Mouse (Mus musculus) adrenal gland, adult 2 months (tissue): ENCODE measurements around the gene Ehmt2. TPM values are rescaled to one million over a fixed set of nuclear protein-coding genes. Genes with fewer than 3 reads are reported as not detected.

Experiments
- DNase-seq: peaks from one replicate; pipeline ENCODE4 v3.0.0; 2021
- microRNA-seq, 2 experiments: library from miRNA; unstranded; fragments of <30 nt; microRNA quantifications; one replicate each; pipeline ENCODE4 v1.2.0; 2021
- polyA plus RNA-seq: library from polyadenylated mRNA; depleted of rRNA; stranded (reverse); fragments of >200 nt; gene quantifications from 2 replicates; pipeline ENCODE4 v1.2.3, GENCODE M21; 2012; rRNA removed
- total RNA-seq, 2 experiments: library from RNA; stranded (reverse); gene quantifications; 2 replicates each; pipeline ENCODE4 v1.2.3; 2021

Ehmt2 gene
- total and polyA plus RNA-seq, 3 experiments = 115 to 452 (median 131) TPM

- DNase-seq = no peak
Observed at GRCm38 (mm10) chr17:34953258-34953657, 55.0 kb downstream of the Ehmt2 start.

- no peak for DNase-seq
Observed at GRCm38 (mm10) chr17:34953904-34954303, 55.6 kb downstream of the Ehmt2 start.

DNA sequence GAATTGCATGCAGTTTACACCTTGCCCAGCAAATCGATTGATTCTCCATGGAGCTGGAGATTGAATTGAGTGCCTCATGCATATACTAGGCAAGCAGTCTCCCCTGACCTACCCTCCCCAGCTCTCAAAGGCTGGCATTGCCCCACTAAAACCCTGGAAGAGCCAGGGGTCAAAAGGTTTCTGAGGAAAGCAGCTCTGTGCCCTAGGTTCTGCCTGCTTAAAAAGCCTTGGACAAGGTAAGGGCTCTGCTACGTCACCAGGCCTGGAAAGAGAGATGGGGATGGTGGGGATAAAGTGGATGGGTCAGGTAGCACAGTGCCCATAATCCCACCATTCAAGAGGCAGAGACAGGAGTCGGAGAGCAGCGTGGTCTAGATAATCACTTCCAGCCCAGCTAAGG is 56.6 kb downstream of the Ehmt2 start:
- no peak for DNase-seq

DNA sequence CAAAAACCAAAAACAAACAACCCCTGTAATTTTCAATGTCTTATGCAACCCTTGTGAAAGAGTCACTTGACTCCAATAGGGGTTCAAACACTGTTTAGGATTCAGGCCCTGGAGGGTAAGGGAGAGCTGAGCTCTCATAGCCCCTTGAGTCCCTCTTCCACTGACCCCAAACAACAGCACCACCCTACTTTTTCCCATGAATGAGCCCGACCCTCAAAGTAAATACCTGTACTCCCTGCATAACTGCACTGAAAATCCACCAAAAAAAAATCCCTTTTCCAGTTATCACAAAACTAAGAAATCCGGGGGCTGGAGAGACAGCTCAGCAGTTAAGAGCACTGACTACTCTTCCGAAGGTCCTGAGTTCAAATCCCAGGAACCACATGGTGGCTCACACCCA is 57.6 kb downstream of the Ehmt2 start:
- DNase-seq = no peak

- no peak for DNase-seq
Observed at GRCm38 (mm10) chr17:34956340-34956739, 58.1 kb downstream of the Ehmt2 start.

GRCm38 (mm10) chr17:34957291-34957690 is 59.0 kb downstream of the Ehmt2 start:
- DNase-seq = peak; percentile 49

GRCm38 (mm10) chr17:34957966-34958365 is 59.7 kb downstream of the Ehmt2 start:
- peak; percentile 37 for DNase-seq

- DNase-seq = peak; percentile 51
Observed at GRCm38 (mm10) chr17:34958734-34959129, 60.5 kb downstream of the Ehmt2 start.

DNA sequence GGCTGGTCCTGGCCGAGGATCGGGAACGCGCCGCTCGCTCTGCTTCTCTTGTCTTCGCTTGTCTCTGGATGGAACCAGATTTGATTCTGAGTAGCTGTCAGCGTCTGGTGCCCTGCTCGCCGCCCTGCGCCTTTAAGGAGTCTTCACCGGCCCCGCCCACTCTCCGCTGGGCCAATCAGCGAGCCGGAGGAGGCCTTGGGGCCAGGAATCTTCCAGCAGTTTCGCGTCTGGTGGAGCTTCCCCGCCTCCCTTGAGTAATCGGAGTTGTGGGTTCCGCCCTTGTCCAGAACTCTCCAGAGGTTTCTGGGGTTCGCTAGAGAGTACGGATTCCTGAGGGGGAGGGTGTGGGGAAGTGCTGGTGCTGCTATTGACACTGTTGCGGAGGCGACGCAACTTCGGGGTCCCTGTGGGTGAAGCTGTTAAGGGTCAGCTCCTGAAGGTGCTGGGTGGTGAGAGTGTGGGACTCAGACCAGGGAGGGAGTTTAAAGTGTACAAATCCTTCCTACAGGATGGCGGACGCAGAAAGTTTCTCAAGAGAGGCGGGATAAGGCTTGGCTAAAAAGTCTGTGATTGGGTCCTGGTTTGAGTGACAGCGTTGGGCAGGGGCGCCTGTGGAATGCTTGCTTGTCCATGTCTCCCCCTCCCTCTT is 61.0 kb downstream of the Ehmt2 start, which contains the start of gene Hspa1b:
Gene Hspa1b, minus strand, starts transcription at position 109 of the 649 bp plus-strand sequence.
- peak; percentile 95 for DNase-seq

DNA sequence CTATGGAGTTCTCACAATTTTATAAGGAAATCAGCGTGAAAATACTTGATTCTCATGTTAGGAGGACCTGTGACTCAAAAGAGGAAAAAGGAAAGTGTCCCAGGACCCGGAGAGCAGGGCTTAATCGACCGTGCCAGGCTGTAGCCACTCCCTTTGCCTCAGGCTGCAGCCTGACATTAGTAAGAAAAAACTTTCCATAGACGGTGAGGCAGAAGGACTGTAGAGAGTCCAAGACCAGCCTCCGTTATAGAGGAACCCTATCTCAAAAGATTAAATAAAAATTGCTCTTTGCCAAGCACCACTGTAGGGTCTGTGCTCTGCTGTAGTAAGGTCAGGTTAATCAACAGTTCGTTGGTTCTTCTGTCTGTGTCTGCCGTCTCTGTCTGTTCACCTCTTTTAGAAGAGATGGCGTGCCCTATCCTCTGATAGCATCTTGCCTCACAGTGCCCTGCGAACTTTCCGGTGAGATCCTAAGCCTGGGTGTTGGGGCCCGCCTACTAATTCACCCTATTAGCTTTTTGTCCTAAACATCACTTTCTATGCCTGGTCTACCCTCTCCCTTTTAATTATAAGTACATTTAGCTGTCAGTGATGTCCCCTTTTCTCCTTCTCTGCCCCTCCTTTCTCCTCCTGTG is 61.7 kb downstream of the Ehmt2 start:
- peak; percentile 80 for DNase-seq

GRCm38 (mm10) chr17:34960702-34961493 is 62.6 kb downstream of the Ehmt2 start:
- DNase-seq = peak; percentile 45

- no peak for DNase-seq
Observed at GRCm38 (mm10) chr17:34962125-34962524, 63.9 kb downstream of the Ehmt2 start.

DNA sequence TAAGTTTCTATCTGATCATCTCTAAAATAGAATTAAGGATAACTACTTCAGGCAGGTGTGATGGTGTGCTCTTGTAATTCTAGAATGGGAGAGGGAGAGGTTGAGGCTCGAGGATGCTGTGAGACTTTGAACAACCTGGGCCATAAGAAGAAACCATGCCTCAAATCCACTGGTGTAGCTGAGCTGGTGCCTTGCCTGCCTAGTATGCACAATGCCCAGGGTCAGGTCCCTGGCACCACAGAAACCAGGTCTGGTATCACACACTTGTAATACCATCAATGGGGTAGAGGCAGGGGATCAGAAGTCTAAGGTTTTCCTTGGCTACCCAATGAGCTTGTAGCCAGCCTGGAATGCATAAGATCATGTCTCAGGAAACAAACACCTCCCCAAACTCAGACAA is 64.6 kb downstream of the Ehmt2 start:
- no peak for DNase-seq

Small RNA genes lying within 50 kb of the gene (microRNA-seq; reads per million reads assigned to microRNA genes)
- 0.41 to 0.66 reads per million in 2 experiments for gene Mir6972

Other genes with a start within 250 kb of the Ehmt2 start
Only the 30 nearest of the 37 such genes appear.
- gene C4b, start 154.6 kb upstream of the Ehmt2 start, total RNA-seq = 100 to 1,000 TPM; 121 to 181 TPM
- 48.1 and 51.4 TPM in 2 replicates for gene C4b, start 154.6 kb upstream of the Ehmt2 start, polyA plus RNA-seq
- over 10,000 TPM in 1 of 2 experiments, 1,000 to 10,000 TPM in 1; 5,616 to 11,133 TPM for gene Cyp21a1, start 93.9 kb upstream of the Ehmt2 start, total RNA-seq
- 14,410 and 19,594 TPM in 2 replicates for gene Cyp21a1, start 93.9 kb upstream of the Ehmt2 start, polyA plus RNA-seq
- gene Stk19, start 61.5 kb upstream of the Ehmt2 start, total RNA-seq = 10 to 100 TPM; 38.5 to 55.1 TPM
- 139 and 176 TPM in 2 replicates for gene Stk19, start 61.5 kb upstream of the Ehmt2 start, polyA plus RNA-seq
- 100 to 1,000 TPM in 1 of 2 experiments, 10 to 100 TPM in 1; 47.0 to 126 TPM for gene Dxo, start 61.5 kb upstream of the Ehmt2 start, total RNA-seq
- 82.7 and 107 TPM in 2 replicates for gene Dxo, start 61.5 kb upstream of the Ehmt2 start, polyA plus RNA-seq
- 10 to 100 TPM; 62.1 to 65.8 TPM for gene Skiv2l, start 48.3 kb upstream of the Ehmt2 start, total RNA-seq
- gene Skiv2l, start 48.3 kb upstream of the Ehmt2 start, polyA plus RNA-seq = 105 and 112 TPM in 2 replicates
- 10 to 100 TPM; 55.5 to 67.6 TPM for gene Nelfe, start 48.1 kb upstream of the Ehmt2 start, total RNA-seq
- gene Nelfe, start 48.1 kb upstream of the Ehmt2 start, polyA plus RNA-seq = 22.8 and 31.5 TPM in 2 replicates
- 10 to 100 TPM; 18.4 to 29.0 TPM for gene Cfb, start 36.0 kb upstream of the Ehmt2 start, total RNA-seq
- gene Cfb, start 36.0 kb upstream of the Ehmt2 start, polyA plus RNA-seq = 4.6 and 7.9 TPM in 2 replicates
- 10 to 100 TPM; 10.8 to 16.1 TPM for gene Zbtb12, start 19.0 kb upstream of the Ehmt2 start, total RNA-seq
- 18.7 and 21.5 TPM in 2 replicates for gene Zbtb12, start 19.0 kb upstream of the Ehmt2 start, polyA plus RNA-seq
- gene Gm20547, start 16.4 kb upstream of the Ehmt2 start, total RNA-seq = not detected
- gene Gm20547, start 16.4 kb upstream of the Ehmt2 start, polyA plus RNA-seq = 0.04 TPM in 1 of 2 replicates, not detected in the other
- 100 to 1,000 TPM in 1 of 2 experiments, 10 to 100 TPM in 1; 81.4 to 105 TPM for gene C2, start 204 bp upstream of the Ehmt2 start, total RNA-seq
- gene C2, start 204 bp upstream of the Ehmt2 start, polyA plus RNA-seq = 70.7 and 71.5 TPM in 2 replicates
- 1 to 10 TPM in 1 of 2 experiments, under 1 TPM in 1; 0.92 to 1.9 TPM for gene Slc44a4, start 16.0 kb downstream of the Ehmt2 start, total RNA-seq
- 0.33 and 0.50 TPM in 2 replicates for gene Slc44a4, start 16.0 kb downstream of the Ehmt2 start, polyA plus RNA-seq
- 10 to 100 TPM; 24.0 to 25.3 TPM for gene Neu1, start 32.8 kb downstream of the Ehmt2 start, total RNA-seq
- gene Neu1, start 32.8 kb downstream of the Ehmt2 start, polyA plus RNA-seq = 47.2 and 52.8 TPM in 2 replicates
- 100 to 1,000 TPM in 1 of 2 experiments, 10 to 100 TPM in 1; 36.3 to 634 TPM for gene Hspa1b, start 60.8 kb downstream of the Ehmt2 start, total RNA-seq
- gene Hspa1b, start 60.8 kb downstream of the Ehmt2 start, polyA plus RNA-seq = 48.4 and 85.4 TPM in 2 replicates
- gene Gm20481, start 71.4 kb downstream of the Ehmt2 start, total RNA-seq = under 1 TPM in 1 of 2 experiments, not detected in 1; 0.58 TPM
- 1.1 and 1.2 TPM in 2 replicates for gene Gm20481, start 71.4 kb downstream of the Ehmt2 start, polyA plus RNA-seq
- 100 to 1,000 TPM in 1 of 2 experiments, 10 to 100 TPM in 1; 16.3 to 253 TPM for gene Hspa1a, start 73.7 kb downstream of the Ehmt2 start, total RNA-seq
- 37.1 and 55.2 TPM in 2 replicates for gene Hspa1a, start 73.7 kb downstream of the Ehmt2 start, polyA plus RNA-seq
- gene Hspa1l, start 74.2 kb downstream of the Ehmt2 start, total RNA-seq = under 1 TPM; 0.28 to 0.29 TPM
- gene Hspa1l, start 74.2 kb downstream of the Ehmt2 start, polyA plus RNA-seq = 0.11 and 0.17 TPM in 2 replicates
- gene Lsm2, start 83.4 kb downstream of the Ehmt2 start, total RNA-seq = 10 to 100 TPM; 32.9 to 45.8 TPM
- gene Lsm2, start 83.4 kb downstream of the Ehmt2 start, polyA plus RNA-seq = 82.4 and 84.8 TPM in 2 replicates
- 10 to 100 TPM; 57.9 to 60.2 TPM for gene Vars, start 102.5 kb downstream of the Ehmt2 start, total RNA-seq
- gene Vars, start 102.5 kb downstream of the Ehmt2 start, polyA plus RNA-seq = 178 and 214 TPM in 2 replicates
- gene Vwa7, start 118.1 kb downstream of the Ehmt2 start, total RNA-seq = under 1 TPM; 0.26 to 0.55 TPM
- 0.97 and 1.8 TPM in 2 replicates for gene Vwa7, start 118.1 kb downstream of the Ehmt2 start, polyA plus RNA-seq
- under 1 TPM in 1 of 2 experiments, not detected in 1; 0.79 TPM for gene Sapcd1, start 129.5 kb downstream of the Ehmt2 start, total RNA-seq
- 0.83 and 2.0 TPM in 2 replicates for gene Sapcd1, start 129.5 kb downstream of the Ehmt2 start, polyA plus RNA-seq
- gene Msh5, start 148.3 kb downstream of the Ehmt2 start, total RNA-seq = under 1 TPM; 0.75 to 0.93 TPM
- gene Msh5, start 148.3 kb downstream of the Ehmt2 start, polyA plus RNA-seq = 1.3 and 1.7 TPM in 2 replicates
- 100 to 1,000 TPM in 1 of 2 experiments, 10 to 100 TPM in 1; 80.8 to 136 TPM for gene Clic1, start 151.5 kb downstream of the Ehmt2 start, total RNA-seq
- gene Clic1, start 151.5 kb downstream of the Ehmt2 start, polyA plus RNA-seq = 62.2 and 64.1 TPM in 2 replicates
- 10 to 100 TPM in 1 of 2 experiments, 1 to 10 TPM in 1; 7.2 to 26.6 TPM for gene Ddah2, start 160.6 kb downstream of the Ehmt2 start, total RNA-seq
- gene Ddah2, start 160.6 kb downstream of the Ehmt2 start, polyA plus RNA-seq = 25.9 and 35.6 TPM in 2 replicates
- not detected for gene Ly6g6c, start 166.9 kb downstream of the Ehmt2 start, total RNA-seq
- gene Ly6g6c, start 166.9 kb downstream of the Ehmt2 start, polyA plus RNA-seq = not detected in 2 replicates
- not detected for gene Mpig6b, start 167.7 kb downstream of the Ehmt2 start, total RNA-seq
- 0.06 TPM in 1 of 2 replicates, not detected in the other for gene Mpig6b, start 167.7 kb downstream of the Ehmt2 start, polyA plus RNA-seq
- gene Ly6g6e, start 178.4 kb downstream of the Ehmt2 start, total RNA-seq = not detected
- 0.21 and 0.34 TPM in 2 replicates for gene Ly6g6e, start 178.4 kb downstream of the Ehmt2 start, polyA plus RNA-seq
- gene Ly6g6d, start 179.6 kb downstream of the Ehmt2 start, total RNA-seq = under 1 TPM in 1 of 2 experiments, not detected in 1; 0.45 TPM
- gene Ly6g6d, start 179.6 kb downstream of the Ehmt2 start, polyA plus RNA-seq = 0.57 and 1.1 TPM in 2 replicates
- gene Ly6g6f, start 187.1 kb downstream of the Ehmt2 start, total RNA-seq = not detected
- not detected in 2 replicates for gene Ly6g6f, start 187.1 kb downstream of the Ehmt2 start, polyA plus RNA-seq
- gene Abhd16a, start 190.8 kb downstream of the Ehmt2 start, total RNA-seq = 10 to 100 TPM; 71.8 to 95.8 TPM
- 219 and 291 TPM in 2 replicates for gene Abhd16a, start 190.8 kb downstream of the Ehmt2 start, polyA plus RNA-seq
- not detected for gene Ly6g5c, start 209.8 kb downstream of the Ehmt2 start, total RNA-seq
- not detected in 2 replicates for gene Ly6g5c, start 209.8 kb downstream of the Ehmt2 start, polyA plus RNA-seq